Mouse (Mus musculus): Measurements from ENCODE around the gene Fut2. TPM values are rescaled to one million over a fixed set of nuclear protein-coding genes. Genes with fewer than 3 reads are reported as not detected.
A peak's percentile ranks its signal among the peaks of the same experiment; 100 is the strongest.

Fut2 gene
- under 1 TPM in 3 of 4 experiments, not detected in 1; 0.20 to 0.27 (median 0.23) TPM for total RNA-seq (2022)

DNA sequence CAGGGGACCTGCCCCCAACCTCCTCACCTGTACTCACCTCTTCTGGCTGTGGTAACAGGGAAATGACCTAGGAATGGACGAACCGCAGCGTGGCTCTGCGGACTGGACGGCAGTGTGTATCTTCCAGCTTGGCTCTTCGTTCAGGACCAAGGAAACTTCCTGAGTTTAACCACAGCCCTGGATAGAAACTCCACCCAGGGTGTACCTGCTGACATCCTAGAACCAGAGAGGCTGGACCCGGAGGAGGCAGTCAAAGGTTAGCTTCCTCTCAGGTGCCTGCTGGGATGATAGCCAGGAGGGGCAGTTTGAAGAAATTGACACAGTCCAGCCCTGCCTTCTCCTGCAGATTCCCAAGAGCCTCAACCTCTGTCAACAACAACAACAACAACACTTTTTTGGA lies at the start of gene Fut2:
TSS of gene Fut2 (minus strand) at position 234 of the 400 bp plus-strand sequence.
- no peak for DNase-seq (ENCODE audit: low spot score in 2 of 2)

DNA sequence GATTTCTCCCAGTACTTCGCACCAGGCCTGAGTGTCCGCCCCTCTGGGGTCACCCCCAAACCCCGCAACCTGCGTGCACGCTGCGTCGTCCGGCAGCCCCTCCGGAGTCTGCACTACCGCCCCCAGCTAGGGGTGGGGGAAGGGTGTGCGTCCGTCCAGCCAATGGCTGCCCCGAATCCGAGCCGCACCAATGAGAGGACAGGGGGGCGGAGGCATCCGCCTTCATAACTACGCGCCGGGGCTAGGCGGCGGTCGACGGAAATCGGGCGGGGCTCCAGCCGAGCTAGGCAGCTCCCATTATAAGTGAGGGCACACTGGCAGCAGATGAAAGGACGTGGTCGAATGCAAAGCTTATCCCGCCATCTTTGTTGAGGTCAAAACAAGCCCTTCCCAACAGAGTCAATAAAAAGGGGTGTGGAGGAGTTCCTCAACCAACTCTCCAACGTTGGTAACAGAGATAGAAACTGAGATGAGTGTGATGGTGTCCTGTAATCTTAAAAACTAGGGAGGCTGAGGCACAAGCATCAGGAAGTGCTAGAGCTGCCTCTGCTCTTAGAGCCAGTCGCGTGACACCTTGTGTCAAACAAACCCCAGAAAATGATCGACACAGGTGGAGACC lies 49.0 kb upstream of the Fut2 start, which contains the start of gene Rpl18:
TSS of gene Rpl18 (plus strand) at position 368 of the 619 bp plus-strand sequence.
- peak; percentile 98 for DNase-seq (ENCODE audit: low spot score in 2 of 2)

DNA sequence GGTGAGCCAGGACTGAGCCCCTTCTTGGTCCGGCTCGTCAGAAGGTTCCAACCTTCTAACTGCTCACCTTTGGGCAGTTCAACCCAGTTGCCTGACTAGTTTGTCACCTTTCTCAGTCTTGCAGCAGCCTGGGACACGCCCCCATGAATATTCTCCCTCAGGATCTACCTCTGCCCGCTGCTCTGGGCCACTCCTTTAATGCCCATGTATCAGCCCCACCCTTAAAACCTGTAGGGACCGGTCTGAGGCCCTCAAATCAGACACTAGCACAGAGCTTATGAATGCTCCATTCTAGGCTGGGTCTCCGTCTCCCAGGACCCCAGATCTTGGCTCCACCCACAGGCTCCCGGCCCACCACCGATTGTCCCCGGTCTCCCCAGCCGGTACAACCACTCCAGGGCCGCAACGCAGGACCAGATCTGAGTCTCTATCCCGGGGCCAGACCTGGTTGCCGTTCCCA lies 48.5 kb upstream of the Fut2 start:
- no peak for DNase-seq (ENCODE audit: low spot score in 2 of 2)

DNA sequence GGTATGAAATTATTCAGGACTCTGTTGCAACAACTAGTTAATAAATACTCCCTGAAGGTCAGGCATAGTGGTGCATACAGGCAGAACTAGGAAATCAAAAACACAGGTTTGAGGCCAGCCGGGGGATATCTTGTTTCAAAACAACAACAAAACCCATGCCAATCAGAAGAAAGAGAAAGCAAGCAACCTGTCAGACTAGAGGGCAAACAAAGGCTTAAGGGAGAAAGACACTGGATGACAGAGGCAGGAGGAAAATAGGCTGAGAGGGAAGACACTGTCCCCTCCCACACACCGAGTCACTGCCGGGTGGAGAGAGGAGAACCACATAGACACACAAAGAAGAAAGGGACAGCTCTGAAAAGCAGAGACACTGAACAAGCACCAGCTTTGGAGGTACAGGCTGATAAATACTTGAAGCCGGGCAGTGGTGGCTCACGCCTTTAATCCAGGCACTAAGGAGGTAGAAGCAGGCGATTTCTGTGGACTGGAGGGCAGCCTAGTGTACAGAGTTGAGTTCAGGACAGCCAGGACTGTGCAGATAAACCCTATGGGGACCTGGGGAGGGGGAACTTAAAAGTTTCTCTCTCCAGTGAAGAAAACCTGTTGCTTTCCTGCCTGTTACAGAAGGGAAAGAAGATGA lies 47.8 kb upstream of the Fut2 start:
- no peak for DNase-seq (ENCODE audit: low spot score in 2 of 2)

DNA sequence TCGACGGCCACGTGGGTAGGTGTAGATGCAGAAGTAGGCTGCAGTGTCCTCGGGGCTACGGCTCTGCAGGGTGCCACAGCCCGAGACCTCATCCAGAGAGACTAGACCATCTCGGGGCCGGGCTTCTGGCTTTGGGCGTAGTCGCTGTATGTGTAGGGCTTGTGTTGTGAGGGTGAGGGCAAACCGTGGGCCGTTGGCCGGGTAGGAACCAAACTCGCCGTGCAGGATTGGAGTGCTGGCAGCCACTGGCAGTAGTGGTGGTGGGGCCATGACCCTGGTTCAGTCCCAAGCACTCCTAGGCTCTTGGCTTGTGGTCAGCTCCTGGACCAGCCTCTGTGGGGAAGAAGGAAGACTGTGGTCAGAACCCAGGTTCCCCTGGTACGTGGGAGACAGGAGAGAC lies 47.2 kb upstream of the Fut2 start:
- no peak for DNase-seq (ENCODE audit: low spot score in 2 of 2)

DNA sequence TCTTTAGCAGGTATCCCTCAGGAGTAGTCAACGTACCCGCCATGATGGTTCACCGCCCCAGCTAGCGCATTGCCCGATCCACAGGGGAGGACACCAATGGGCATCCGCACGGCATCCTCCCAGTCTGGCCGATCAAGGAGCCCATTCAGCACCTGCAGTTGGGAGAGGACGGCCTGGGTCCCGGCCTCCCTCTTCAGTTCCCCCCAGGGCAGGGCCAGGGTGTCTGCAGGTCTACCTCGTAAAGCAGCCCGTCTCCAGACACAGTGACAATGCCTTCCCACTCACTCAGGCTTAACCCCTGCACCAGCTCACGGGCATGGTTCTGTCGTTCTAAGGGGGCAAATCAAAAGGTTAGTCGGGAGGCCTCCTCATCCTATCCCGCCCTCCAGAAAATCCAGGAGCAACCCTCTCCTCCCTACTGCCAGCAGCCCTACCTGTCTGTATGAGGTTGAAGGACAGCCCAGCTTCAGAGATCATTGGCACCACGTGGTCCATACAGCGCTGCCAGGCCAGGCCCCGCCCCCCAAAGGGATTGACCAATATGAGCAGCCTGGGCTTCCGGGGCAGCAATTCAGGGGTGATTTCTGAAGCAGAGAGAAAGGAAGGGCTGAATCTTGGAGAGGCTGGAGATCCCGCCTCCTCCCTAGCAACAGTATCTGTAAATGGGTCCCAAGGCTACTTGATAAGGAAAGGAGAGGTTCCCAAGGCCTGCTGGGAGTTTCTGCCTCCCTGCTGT lies 46.0 kb upstream of the Fut2 start:
- DNase-seq (ENCODE audit: low spot score in 2 of 2) = no peak

DNA sequence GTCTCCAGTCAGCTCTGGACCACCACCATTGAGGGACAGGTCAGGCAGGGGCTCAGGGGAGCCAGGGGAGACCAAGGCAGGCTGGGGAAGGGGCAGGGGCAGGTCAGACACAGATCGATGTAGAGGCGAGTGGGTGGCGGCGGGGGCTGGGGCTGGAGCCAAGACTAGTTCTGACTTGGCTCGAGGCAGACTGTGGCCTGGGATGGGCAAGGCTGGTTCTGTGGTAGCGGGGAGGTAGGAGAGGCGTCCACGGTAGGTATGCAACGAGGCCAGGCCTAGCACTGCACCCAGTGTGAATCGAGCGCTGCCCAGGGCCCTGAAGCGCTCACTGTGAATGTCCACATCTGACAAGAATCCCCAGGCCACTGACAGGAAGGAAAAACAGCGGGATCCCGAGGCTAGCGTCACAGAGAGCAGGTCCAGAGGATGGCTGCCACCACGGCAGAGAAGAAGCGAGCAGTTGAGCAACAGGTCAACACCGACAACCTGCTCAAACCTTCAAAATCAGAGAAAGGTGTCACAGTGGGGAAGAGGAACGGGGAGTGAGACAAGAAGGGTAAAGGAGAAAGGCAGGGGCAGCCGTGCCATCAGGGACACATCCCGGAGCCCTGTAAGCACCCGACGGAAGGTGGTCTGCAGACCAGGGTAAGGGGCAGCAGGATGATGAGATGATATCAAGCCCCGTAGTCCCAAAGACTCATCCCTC lies 45.3 kb upstream of the Fut2 start:
- DNase-seq (ENCODE audit: low spot score in 2 of 2) = no peak

DNA sequence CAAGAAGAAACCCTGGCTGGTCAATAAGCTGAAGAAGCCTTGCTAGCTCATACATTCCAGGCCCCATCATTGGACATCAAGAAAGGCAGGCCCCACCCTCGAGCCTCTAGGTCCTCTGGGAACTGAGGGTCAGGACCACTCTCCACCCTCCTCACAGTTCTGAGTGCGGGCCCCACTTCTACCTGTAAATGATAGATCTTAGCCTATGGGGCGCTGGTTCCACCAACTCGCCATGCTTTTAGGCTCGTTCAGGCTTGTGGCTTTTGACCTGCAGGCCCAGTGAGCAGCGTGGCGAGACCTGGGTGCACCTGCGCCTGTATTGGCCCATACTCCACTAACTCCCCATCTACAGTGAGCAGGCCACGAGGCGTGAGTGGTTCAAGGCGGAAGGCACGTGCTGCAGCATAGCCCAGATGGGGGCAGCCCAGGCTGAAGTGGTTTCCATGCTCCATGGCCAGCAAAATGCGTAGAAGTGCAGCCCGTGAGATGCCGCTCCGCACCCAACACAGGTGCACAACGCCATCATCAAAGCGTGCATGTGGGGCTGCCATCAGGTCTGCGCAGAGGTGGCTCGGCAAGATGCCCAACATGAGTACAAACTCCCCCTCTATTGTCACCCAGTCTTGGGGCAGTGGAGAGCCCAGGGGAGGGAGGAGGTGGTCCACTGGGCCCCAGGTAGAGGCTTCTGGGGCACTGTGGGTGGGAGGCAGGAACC lies 44.4 kb upstream of the Fut2 start:
- no peak for DNase-seq (ENCODE audit: low spot score in 2 of 2)

DNA sequence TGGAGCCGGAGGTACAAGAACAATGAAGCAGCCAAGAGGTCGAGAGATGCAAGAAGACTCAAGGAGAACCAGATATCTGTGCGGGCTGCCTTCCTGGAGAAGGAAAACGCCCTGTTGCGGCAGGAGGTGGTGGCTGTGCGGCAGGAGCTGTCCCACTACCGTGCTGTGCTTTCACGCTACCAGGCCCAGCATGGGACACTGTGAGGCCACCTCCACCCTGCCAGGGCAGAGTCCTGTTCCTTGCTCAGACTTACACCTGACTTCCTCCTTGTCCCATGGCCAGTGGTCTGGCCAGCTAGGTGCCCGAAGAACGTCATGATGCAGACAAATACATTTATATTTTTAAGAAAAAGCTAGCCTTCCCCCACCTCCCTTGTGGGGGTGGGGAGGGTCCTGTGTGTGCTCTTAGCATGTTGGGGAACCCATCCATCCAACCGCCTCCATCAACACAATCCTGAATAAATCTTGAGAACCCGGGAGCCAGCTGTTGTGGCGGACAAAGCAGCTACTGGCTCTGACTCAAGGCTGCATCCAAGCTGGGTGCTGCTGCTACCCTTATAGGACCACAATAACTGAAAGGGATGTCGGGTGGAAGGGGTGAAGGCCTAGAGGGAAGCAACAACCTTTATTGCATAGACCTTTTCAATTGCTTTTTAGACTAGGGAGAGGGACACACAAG lies 43.6 kb upstream of the Fut2 start:
- DNase-seq (ENCODE audit: low spot score in 2 of 2) = no peak

DNA sequence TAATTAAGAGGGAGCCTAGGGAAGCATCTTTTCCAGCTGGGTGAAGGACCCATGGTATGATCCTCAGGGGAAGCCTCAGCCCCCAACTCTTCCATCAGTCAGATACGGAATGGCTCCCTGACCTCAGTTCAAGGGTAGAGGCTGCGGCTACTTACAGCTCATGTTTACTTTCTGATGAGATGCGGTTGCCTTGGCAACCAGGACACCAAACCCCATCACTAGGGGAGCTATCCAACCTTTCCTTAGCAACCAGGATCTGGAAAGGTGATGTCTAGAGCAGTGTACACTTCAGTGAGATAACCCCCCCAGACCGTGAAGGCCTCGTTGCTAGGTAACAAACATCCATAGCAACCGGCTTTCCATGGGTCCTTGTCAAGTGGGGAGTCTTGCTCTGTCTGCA lies 42.8 kb upstream of the Fut2 start:
- no peak for DNase-seq (ENCODE audit: low spot score in 2 of 2)

DNA sequence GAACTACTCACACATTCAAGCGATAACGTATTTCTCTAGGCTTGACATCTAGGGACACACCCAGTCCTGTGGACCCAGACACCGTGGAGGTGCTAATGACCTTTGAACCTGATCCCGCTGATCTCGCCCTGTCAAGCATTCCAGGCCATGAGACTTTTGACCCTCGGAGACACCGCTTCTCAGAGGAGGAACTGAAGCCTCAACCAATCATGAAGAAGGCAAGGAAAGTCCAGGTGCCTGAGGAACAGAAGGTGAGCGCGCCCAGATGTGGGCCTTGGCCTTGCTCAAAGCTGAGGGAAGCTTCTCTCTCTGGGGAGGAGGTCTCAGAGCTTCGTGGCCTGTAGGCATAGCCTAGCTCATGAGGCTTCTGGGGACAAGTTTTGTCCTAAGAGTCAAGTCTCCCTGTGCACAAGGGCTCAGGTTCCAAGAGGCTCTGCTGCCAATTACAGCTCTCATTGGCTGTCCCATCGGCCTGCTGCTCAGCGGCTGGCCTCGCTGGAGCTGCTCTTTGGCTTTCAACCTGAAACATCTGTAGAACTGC lies 42.1 kb upstream of the Fut2 start:
- DNase-seq (ENCODE audit: low spot score in 2 of 2) = no peak

DNA sequence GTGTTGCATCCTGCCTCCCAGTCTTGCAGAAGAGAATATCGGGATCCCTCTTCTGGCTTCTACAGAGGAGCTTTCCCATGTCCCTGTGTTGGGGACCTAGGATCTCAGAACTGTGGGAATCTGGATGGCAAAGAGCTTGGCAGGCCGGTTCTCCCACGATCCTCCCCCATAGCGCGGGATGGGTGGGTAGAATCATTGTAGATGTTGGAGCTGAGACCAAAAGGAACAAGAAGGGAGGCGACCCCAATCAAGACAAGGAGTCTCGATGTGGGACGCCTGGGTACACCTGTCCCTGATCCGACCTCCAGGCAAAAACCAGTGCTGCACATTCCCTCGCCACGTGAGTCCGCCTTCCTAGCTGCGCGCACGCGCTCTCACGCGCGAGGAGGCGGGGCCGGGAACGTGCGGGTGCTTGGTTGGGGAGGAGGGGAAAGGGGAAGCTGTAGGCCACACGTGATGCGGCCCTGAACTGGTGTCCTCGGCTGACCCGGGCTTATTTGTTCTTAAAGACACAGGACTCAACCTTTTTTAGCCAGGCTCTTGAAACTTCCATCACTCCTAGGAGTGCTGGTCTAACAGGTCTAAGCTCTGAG lies 41.3 kb upstream of the Fut2 start:
- DNase-seq (ENCODE audit: low spot score in 2 of 2) = peak; percentile 93 to 94

DNA sequence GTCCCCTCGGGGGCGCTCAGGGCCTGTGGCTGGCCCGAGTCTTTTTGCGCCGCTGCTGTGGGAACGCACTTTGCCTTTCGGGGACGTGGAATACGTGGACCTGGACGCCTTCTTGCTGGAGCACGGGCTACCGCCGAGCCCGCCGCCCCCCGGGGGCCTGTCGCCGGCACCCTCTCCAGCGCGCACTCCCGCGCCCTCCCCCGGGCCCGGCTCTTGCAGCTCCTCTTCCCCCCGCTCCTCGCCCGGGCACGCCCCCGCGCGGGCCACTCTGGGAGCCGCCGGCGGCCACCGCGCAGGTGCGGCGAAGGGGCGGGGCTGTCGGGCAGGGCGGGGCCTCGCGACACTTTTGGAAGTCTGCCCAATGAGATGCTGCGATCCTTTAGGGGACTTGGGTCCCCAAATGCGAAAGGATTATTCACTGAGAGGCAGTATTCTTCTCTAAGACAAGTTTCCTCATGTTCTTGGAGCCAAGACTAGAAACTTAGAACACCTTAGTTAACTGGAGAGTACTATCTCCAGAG lies 40.6 kb upstream of the Fut2 start:
- peak in 1 of 2 experiments; percentile 74 for DNase-seq (ENCODE audit: low spot score in 2 of 2)

DNA sequence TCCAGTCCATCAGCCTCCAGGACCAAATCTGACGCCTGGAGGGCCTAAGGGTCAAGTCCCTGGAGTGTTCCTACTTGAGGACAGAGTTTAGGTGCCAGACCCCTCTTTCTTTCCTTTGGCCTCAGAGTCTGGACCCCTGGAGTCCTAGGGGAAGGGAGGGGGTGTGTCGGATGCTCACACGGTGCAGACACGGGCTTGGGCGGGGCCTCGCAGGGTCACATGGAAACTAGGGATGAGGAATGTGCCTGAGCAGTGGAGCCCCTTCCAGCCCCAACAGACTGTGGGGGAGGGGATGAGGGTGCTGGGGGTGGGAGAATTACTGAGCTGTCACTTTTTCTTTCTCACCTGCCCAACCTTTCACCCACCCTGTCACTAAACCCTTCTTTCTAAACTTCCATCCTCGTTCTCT lies 39.7 kb upstream of the Fut2 start:
- peak; percentile 82 to 91 for DNase-seq (ENCODE audit: low spot score in 2 of 2)

DNA sequence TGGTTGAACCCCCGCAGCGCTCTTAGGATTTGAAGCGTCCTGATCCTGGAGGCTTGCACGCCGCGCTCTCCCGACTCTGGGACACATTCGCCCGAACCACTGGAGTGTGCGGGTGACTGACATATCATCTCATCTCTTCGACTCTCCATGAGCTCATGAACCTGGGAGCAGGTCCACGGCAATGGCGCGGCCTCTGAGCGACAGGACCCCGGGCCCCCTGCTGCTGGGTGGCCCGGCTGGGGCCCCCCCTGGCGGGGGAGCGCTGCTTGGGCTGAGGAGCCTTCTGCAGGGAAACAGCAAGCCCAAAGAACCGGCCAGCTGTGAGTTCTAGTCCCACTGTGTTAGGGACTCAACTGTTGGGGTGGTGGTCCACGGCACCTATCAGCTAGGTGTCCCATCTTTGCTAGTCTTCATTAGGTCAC lies 39.3 kb upstream of the Fut2 start:
- no peak for DNase-seq (ENCODE audit: low spot score in 2 of 2)

DNA sequence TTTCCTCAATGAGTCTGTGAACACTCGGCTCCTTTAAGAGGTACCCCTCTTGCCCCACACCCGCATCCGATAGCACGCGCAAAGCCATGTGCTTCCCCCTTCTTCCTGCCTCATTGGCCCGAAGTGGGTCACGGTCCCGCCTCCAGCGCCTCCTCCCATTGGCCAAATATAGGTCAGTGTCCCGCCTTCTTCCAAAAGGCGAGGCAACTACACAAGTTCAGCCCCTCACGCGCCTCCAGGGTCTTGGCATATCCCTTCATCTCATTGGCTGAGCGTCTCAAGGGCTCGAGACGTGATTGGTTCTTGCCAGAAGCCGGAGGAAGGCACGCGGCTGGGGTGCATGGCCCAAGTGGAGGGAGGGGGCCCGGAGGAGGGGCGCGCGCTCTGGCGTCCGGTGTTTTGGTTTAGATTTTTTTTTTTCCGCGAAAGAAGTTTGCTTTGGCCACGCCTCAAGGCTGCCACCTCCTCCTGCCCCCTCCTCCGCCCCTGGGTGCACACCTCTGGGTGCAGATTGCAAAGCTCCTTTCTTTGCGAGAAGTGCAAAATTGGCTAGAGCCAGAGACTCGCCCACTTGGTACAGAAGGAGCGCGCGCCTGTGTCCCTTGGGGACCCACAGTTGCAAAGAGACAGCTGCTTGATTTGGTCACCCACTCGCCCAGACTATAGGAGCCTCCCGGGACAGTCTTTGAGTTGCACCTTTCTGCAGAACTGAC lies 38.7 kb upstream of the Fut2 start, which contains the start of gene Dbp:
TSS of gene Dbp (plus strand) at position 359 of the 713 bp plus-strand sequence.
- DNase-seq (ENCODE audit: low spot score in 2 of 2) = peak; percentile 100

DNA sequence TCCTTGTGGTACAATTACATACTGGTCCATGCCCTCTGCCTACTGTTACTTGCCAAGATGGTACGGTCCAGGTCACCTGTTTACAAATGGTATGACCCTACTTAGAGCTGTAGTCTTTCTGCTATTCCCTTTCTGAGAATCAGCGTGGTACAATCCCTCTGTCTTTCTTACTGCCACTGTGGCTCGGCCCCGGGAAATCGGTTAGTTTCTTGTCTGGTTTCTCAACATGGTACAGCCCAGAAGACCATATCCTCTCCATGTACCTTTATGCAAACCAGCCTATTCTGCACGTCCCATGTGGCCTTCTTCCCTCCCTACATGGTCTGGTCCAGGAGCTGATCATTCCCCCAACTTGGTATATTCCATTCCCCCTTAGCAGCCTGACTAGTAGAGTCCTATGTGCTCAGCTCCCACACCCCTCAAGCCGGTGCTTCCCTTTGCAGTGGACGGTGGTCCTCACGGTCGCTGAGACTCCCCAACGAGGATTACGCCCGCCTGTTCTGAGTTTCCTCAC lies 37.9 kb upstream of the Fut2 start:
- peak; percentile 80 to 88 for DNase-seq (ENCODE audit: low spot score in 2 of 2)

DNA sequence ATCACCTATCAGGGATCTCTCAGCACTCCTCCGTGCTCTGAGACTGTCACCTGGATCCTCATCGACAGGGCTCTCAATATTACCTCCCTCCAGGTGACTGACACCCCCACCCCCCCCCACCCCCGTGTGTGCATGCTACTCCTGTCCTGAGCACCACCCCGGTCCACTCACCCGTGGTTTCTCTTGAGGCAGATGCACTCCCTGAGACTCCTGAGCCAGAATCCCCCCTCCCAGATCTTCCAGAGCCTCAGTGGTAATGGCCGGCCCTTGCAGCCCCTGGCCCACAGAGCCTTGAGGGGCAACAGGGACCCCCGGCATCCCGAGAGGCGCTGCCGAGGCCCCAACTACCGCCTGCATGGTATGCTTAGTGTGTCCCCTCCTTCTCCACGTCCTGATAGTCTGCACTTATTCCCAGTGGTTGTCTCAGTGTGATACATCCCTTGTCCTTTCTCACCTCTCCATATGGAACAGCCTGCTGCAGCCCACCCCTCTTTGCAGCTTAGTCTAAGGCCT lies 37.4 kb upstream of the Fut2 start:
- DNase-seq (ENCODE audit: low spot score in 2 of 2) = no peak

All from layer of hippocampus, adult 8-10 months (tissue).